Comparison of ENCODE assay signal across 29 mouse cellular contexts in the genomic region with DNA sequence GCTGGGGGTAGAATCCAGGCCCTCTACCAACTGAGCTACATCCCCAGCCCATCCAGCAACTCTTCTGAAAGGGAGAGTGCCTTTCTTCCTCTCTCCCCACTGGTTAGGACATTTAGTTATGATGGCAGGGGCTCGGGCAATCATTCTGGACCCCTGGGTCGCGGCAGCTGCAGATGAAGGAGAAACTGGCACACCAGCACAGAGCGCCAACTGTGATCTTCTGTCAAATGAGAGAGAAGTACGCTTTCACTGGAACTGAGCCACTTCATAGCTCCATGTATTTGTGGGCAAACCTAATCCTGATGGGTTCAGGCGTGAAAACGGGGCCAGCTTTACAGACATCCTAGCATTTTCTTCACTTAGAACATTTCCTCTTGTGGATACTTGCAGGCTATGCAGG.
DNase-seq lines count a peak whose midpoint lies in the region; ATAC-seq and TF ChIP-seq lines count a peak whose summit lies in the region.
"Had no signal": no experiment of that assay in that cellular context is flagged by ENCODE, and none has a peak within 500 bp of the region (broad histone marks: within the 10 kb centered on the region; RNA-seq: fewer than 3 reads in every experiment).

No protein-coding gene starts in this region.

- H3K27me3 ChIP-seq in hindbrain, embryonic 15.5 days = no peaks in the 10 kb centered on the region
- H3K27me3 ChIP-seq in hindbrain, embryonic 13.5 days = no peaks in the 10 kb centered on the region
- H3K27me3 ChIP-seq: embryonic facial prominence, embryonic 15.5 days; heart, embryonic 13.5 days; limb, embryonic 13.5 days; liver, embryonic 12.5 days; neural tube, embryonic 12.5 days had no signal

- no peak for TF ChIP-seq CTCF in brain, embryonic 14.5 days (IDR thresholded peaks at IDR 0.05; ENCODE audit: borderline replicate concordance, extremely low read depth, insufficient read depth, insufficient read length)

- no peaks in the 10 kb centered on the region for H3K4me1 ChIP-seq in hindbrain, embryonic 15.5 days (replicated peaks)
- no peaks in the 10 kb centered on the region for H3K4me1 ChIP-seq in hindbrain, embryonic 13.5 days (replicated peaks)
- H3K4me1 ChIP-seq: embryonic facial prominence, embryonic 15.5 days; liver, embryonic 12.5 days; neural tube, embryonic 12.5 days had no signal

- ATAC-seq in hindbrain, embryonic 15.5 days (ENCODE audit: low FRiP score, low read depth) = 0 out of 2 replicates have a peak, but pooled peaks have one; percentile 19
- ATAC-seq in hindbrain, embryonic 13.5 days (ENCODE audit: low FRiP score) = no peak
- ATAC-seq: activated CD4-positive, CD25-positive, alpha-beta regulatory T cell, adult 4 months; intestine, postnatal 0 days; liver, embryonic 12.5 days had no signal

- peak; percentile 67 for DNase-seq in brain, adult 2 months (ENCODE audit: low read depth, low spot score)
- peak; percentile 46 for DNase-seq in brain, embryonic 14.5 days (ENCODE audit: low read depth)
- DNase-seq in cerebellum, postnatal 14 days = peak; percentile 80 to 81
- no peak for DNase-seq in T-cell, adult 2 months (ENCODE audit: low spot score)
- DNase-seq in embryo, embryonic 10 days (ENCODE audit: low spot score) = no peak
- DNase-seq: adrenal gland, adult 8-10 months; embryo, embryonic 11 days; forebrain, postnatal 0 days; gastrocnemius, postnatal 14 days; heart, adult 2 months; heart, postnatal 14 days; kidney, postnatal 25 days; layer of hippocampus, postnatal 36 days; lung, adult 18-20 months; lung, postnatal 10 days; retina, postnatal 1 day; right cerebral cortex, postnatal 25 days; thymus, postnatal 14 days had no signal

- H3K4me3 ChIP-seq in hindbrain, embryonic 15.5 days = no peak overlapping the region
- H3K4me3 ChIP-seq in hindbrain, embryonic 13.5 days = no peak overlapping the region
- H3K4me3 ChIP-seq: embryonic facial prominence, embryonic 15.5 days; heart, adult 2 months; heart, embryonic 13.5 days; layer of hippocampus, adult 2 months; limb, embryonic 13.5 days; liver, embryonic 12.5 days; neural tube, embryonic 12.5 days had no signal

- no peak overlapping the region for H3K4me2 ChIP-seq in hindbrain, embryonic 15.5 days
- no peak overlapping the region for H3K4me2 ChIP-seq in hindbrain, embryonic 13.5 days
- H3K4me2 ChIP-seq: embryonic facial prominence, embryonic 15.5 days; heart, embryonic 13.5 days; limb, embryonic 13.5 days; liver, embryonic 12.5 days; midbrain, embryonic 11.5 days; neural tube, embryonic 12.5 days had no signal

- H3K9ac ChIP-seq in hindbrain, embryonic 15.5 days = no peak overlapping the region
- H3K9ac ChIP-seq in hindbrain, embryonic 13.5 days = no peak overlapping the region
- H3K9ac ChIP-seq: embryonic facial prominence, embryonic 15.5 days; forebrain, postnatal 0 days; heart, embryonic 13.5 days; limb, embryonic 13.5 days; liver, embryonic 12.5 days; neural tube, embryonic 12.5 days had no signal

- WGBS in hindbrain, embryonic 15.5 days = 84% methylated on average over 7 of the region's 7 CpGs
- 89% methylated on average over 7 of the region's 7 CpGs for WGBS in hindbrain, embryonic 13.5 days

- TF ChIP-seq POLR2A in brain, embryonic 14.5 days (IDR thresholded peaks at IDR 0.05; ENCODE audit: borderline replicate concordance, extremely low read depth, insufficient read depth, insufficient read length, poor library complexity, severe bottlenecking) = no peak

- no peak overlapping the region for H3K27ac ChIP-seq in hindbrain, embryonic 15.5 days (replicated peaks)
- no peak overlapping the region for H3K27ac ChIP-seq in hindbrain, embryonic 13.5 days
- H3K27ac ChIP-seq: embryonic facial prominence, embryonic 15.5 days; heart, adult 2 months; heart, embryonic 13.5 days; layer of hippocampus, adult 2 months; limb, embryonic 13.5 days; liver, embryonic 12.5 days; neural tube, embryonic 12.5 days had no signal

- H3K36me3 ChIP-seq in hindbrain, embryonic 15.5 days = no peaks in the 10 kb centered on the region
- no peaks in the 10 kb centered on the region for H3K36me3 ChIP-seq in hindbrain, embryonic 13.5 days
- H3K36me3 ChIP-seq: embryonic facial prominence, embryonic 15.5 days; limb, embryonic 13.5 days; neural tube, embryonic 12.5 days had no signal

- no peaks in the 10 kb centered on the region for H3K9me3 ChIP-seq in hindbrain, embryonic 15.5 days
- no peaks in the 10 kb centered on the region for H3K9me3 ChIP-seq in hindbrain, embryonic 13.5 days
- H3K9me3 ChIP-seq: embryonic facial prominence, embryonic 15.5 days; heart, embryonic 13.5 days; limb, embryonic 13.5 days; liver, embryonic 12.5 days; neural tube, embryonic 12.5 days had no signal

Comparison
In these comparisons a context has a peak if more than half of its experiments do, and no peak if none do; other contexts are left out.
1. DNase-seq: peak in brain, adult 2 months (single experiment), brain, embryonic 14.5 days (single experiment) and cerebellum, postnatal 14 days (2 of 2); none in T-cell, adult 2 months (single experiment) and embryo, embryonic 10 days (single experiment).